Mouse (Mus musculus) hindbrain, postnatal 0 days (tissue): ENCODE measurements at regions not wholly inside any gene's neighbourhood (a gene's known extent, or its start where the extent isn't known, plus 50 kb on each side); places are given as distances from the start of the nearest gene placed in this dataset.

Source experiments
- ATAC-seq: fragments of 200-750 bp; cut with Nextera tagmentation; 2 replicates; pipeline ENCODE4 v1.8.0; 2017; ENCODE audit warnings: mild to moderate bottlenecking, moderate TSS enrichment, moderate library complexity
- DNase-seq: peaks from one replicate; pipeline ENCODE4 v3.0.0-alpha.2; 2015; ENCODE audit warnings: low spot score
- H3K27ac ChIP-seq: fragments of 300-500 bp; sonication (generic); 2 replicates; pipeline ENCODE4 v1.5.1; 2014; ENCODE audit warnings: mild to moderate bottlenecking
- H3K27me3 ChIP-seq: fragments of 300-500 bp; sonication (generic); 2 replicates; pipeline ENCODE4 v1.6.1; 2014; ENCODE audit warnings: low read length, mixed read lengths; ENCODE audit not compliant: insufficient read depth
- H3K36me3 ChIP-seq: fragments of 300-500 bp; sonication (generic); 2 replicates; pipeline ENCODE4 v1.6.1; 2014; ENCODE audit warnings: low read length, mixed read lengths; ENCODE audit not compliant: insufficient read depth
- H3K4me1 ChIP-seq: fragments of 300-500 bp; sonication (generic); 2 replicates; pipeline ENCODE4 v1.6.1; 2014; ENCODE audit warnings: antibody characterized with exemption, low read length, mixed read lengths; ENCODE audit not compliant: insufficient read depth
- H3K4me2 ChIP-seq: fragments of 300-500 bp; sonication (generic); 2 replicates; pipeline ENCODE4 v1.6.1; 2014; ENCODE audit warnings: low read depth, mild to moderate bottlenecking, low read length, moderate library complexity, mixed read lengths
- H3K4me3 ChIP-seq: fragments of 300-500 bp; sonication (generic); 2 replicates; pipeline ENCODE4 v1.5.1; 2014; ENCODE audit warnings: low read length
- H3K9ac ChIP-seq: fragments of 300-500 bp; sonication (generic); replicated peaks from 2 replicates; pipeline ENCODE4 v1.6.1; 2014; ENCODE audit warnings: mild to moderate bottlenecking, low read length, moderate library complexity, mixed read lengths
- H3K9me3 ChIP-seq: fragments of 300-500 bp; sonication (generic); 2 replicates; pipeline ENCODE4 v1.6.1; 2016; ENCODE audit warnings: low read length, mixed read lengths
- CTCF ChIP-seq: IDR thresholded peaks from 2 replicates; pipeline ENCODE4 v1.5.1; 2016; ENCODE audit warnings: antibody characterized with exemption, control low read depth, low read depth
- WGBS: fragments of 180-500 bp; shearing (Covaris S2); extraction: QIAGEN DNeasy Blood & Tissue Kit; methylation state at CpG from one replicate; pipeline ENCODE4 v1.1.7; 2014; 5-methylcytosine and 5-hydroxymethylcytosine counted together

DNA sequence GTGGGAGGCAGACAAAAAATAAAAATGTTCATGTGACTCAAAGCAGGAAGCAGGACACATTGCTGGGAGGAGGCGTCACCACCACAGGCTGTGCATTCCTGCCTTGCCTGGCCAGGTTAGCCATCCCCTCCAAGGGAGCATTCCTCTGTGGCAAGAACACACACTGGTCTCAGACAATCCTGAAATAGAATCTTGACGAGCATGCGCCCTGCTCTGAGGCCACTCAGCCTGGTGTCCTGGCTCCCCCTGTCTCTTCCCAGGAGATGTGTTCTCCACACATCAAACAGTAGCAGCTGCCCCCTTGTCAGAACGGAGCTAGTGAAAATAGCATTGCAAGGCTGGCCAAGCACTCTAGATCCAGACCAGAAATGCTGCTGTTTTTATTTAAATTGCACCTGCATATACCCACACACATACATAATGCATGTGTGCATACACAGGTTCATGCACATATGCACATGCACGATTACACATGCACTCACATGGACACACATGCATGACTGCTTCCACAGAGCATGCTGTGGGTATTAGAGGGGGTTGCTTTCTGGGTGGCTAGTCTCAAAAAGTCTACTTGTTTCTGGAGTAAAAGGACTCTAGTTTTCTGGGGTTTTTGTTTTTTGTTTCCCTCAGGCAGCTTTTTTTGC is 105.8 kb downstream of the Tomm20 start:
- DNase-seq, result peak; percentile 80
- peak; percentile 88 for ATAC-seq
- Histone ChIP-seq H3K9me3 (no peaks in the 10 kb centered on the region), H3K27ac (peak overlapping the region; percentile 84), H3K9ac (no peak overlapping the region), H3K4me2 (peak overlapping the region; percentile 17; the same call in 1 of the 2 replicates), H3K4me1 (peaks cover 17% of the 10 kb centered on the region), H3K36me3 (no peaks in the 10 kb centered on the region), H3K27me3 (no peaks in the 10 kb centered on the region), H3K4me3 (no peak overlapping the region)
- peak; percentile 77 for TF ChIP-seq CTCF
- 10% methylated on average over 5 of the region's 5 CpGs for WGBS

DNA sequence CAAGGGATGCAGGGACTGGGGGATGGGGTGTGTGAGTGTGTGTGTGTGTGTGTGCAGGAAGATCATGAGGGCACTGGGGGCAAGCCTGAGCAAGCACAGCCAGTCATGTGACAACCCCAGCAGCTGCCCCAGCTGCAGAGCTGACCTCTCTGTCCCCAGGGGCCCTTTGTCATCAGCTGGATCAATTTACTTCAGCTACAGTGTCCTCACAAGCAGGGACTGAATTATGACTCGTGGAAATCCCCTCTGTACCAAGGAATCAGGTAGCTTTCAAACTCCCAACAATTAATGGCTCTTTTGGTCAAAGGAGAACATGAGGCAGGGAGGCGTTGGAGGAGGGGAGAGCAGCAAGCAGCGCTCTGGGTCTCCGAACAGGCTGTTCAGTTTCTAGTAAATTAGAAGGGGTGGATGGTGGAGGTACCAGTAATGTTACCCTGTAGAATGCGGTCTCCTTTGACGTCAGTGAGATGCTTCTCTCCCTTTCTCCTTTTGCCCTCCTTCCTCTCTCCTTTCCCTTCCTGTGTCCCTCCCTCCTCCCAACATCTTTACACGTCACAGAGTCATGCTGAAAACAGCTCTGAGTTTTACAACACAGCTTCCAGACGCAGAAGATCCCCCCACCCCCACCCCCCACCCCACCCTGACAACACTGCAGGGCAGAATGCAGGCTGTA is 106.5 kb downstream of the Tomm20 start:
- no peaks in the 10 kb centered on the region for H3K9me3 ChIP-seq
- peaks cover 17% of the 10 kb centered on the region for H3K4me1 ChIP-seq
- H3K27me3 ChIP-seq, result no peaks in the 10 kb centered on the region
- H3K36me3 ChIP-seq, result no peaks in the 10 kb centered on the region
- peak; percentile 57 for DNase-seq
- peak; percentile 81 for ATAC-seq
- peak overlapping the region; percentile 84 for H3K27ac ChIP-seq
- TF ChIP-seq CTCF, result no peak
- 9% methylated on average over 8 of the region's 8 CpGs for WGBS
- H3K9ac ChIP-seq, result no peak overlapping the region
- peak overlapping the region; percentile 17; the same call in 1 of the 2 replicates for H3K4me2 ChIP-seq
- no peak overlapping the region for H3K4me3 ChIP-seq

DNA sequence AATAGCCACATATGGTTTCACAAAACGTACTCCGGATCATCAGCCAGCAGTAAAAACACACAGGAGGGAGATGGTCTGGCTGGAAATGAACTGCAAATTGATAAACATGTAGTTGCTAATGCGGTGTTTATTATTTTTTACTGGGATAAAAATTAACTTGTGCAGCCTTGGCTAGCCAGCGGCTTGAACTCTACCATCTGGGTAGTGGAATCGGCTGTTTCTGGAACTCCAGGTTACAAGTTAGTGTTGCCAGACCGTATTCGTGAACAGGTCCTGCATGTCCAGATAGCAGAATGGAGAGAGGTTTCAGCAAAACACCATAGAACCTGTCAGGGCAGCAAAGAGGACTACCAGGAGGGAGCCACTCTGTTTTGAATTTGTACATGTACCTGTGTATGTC is 107.4 kb downstream of the Tomm20 start:
- no peak overlapping the region for H3K9ac ChIP-seq
- no peak for TF ChIP-seq CTCF
- no peak for DNase-seq
- no peak overlapping the region for H3K4me3 ChIP-seq
- no peaks in the 10 kb centered on the region for H3K27me3 ChIP-seq
- ATAC-seq, result no peak
- H3K36me3 ChIP-seq, result no peaks in the 10 kb centered on the region
- WGBS, result 65% methylated on average over 7 of the region's 7 CpGs
- H3K27ac ChIP-seq, result peak overlapping the region; percentile 84; the same call in 1 of the 2 replicates
- H3K4me2 ChIP-seq, result no peak overlapping the region
- peaks cover 23% of the 10 kb centered on the region for H3K4me1 ChIP-seq
- H3K9me3 ChIP-seq, result no peaks in the 10 kb centered on the region

DNA sequence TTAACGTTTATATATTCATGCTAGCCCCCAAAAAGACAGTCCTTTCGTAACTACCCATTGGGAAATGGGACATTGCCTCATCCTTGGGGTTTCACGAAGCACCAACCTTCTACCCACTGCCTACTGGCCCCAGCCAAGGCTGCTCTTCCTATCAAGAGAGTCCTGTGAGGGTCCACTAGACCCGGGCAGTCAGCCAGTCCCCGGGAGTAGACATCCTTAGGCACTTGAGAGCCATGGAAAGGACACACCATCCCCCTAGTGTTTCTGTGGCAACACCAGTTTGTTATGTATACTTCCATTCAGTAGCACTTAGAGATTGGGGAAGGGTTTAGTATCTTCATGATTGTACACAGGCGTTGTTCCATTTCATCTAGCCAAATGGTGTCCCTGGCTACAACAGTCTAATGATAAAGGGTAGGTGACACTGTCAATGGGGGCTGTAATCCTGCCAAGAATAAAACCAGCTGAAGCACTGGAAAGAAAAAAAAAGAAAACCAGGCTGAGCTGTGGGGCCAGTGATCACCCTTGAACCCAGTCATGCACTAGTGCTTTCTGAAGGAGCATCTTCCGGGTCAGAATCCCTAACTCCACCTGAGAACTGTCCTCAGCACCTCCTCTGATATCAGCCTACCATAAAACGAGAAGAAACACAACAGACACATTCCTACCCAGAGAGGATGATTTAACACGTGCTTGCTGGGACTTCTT is 108.2 kb downstream of the Tomm20 start:
- Histone ChIP-seq H3K27ac (0 out of 2 replicates have a peak overlapping the region, but pooled peaks have one; percentile 48), H3K4me2 (no peak overlapping the region), H3K27me3 (no peaks in the 10 kb centered on the region), H3K9ac (no peak overlapping the region), H3K9me3 (no peaks in the 10 kb centered on the region), H3K4me1 (peaks cover 25% of the 10 kb centered on the region), H3K36me3 (no peaks in the 10 kb centered on the region), H3K4me3 (no peak overlapping the region)
- no peak for TF ChIP-seq CTCF
- ATAC-seq (peak; percentile 38; the same call in 1 of the 2 replicates), DNase-seq (peak; percentile 46)
- WGBS, result 67% methylated on average over 9 of the region's 9 CpGs

DNA sequence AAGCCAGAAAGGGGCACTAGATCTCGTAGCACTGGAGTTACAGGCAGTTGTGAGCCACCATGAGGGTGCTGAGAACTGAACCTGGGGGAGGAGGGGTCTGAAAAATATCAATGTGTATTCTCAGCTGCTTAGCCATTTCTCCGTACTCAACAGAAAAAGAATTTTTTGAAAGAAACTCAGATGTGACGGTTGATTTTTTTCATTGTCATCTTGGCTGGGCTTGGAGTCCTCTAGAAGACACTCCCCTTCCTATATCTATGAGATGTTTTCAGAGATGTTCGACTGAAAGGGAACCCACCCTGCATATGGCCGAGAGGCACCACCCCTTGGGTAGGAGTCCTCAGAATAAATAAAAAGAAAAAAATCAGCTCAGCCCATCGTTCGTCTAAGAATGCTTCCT is 110.1 kb downstream of the Tomm20 start:
- peaks cover 25% of the 10 kb centered on the region for H3K4me1 ChIP-seq
- H3K4me3 ChIP-seq, result no peak overlapping the region
- no peaks in the 10 kb centered on the region for H3K9me3 ChIP-seq
- DNase-seq (no peak), ATAC-seq (no peak)
- TF ChIP-seq CTCF, result no peak
- WGBS, result 78% methylated on average over 7 of the region's 7 CpGs
- no peak overlapping the region for H3K4me2 ChIP-seq
- no peak overlapping the region for H3K27ac ChIP-seq
- H3K27me3 ChIP-seq, result no peaks in the 10 kb centered on the region
- no peak overlapping the region for H3K9ac ChIP-seq
- no peaks in the 10 kb centered on the region for H3K36me3 ChIP-seq

DNA sequence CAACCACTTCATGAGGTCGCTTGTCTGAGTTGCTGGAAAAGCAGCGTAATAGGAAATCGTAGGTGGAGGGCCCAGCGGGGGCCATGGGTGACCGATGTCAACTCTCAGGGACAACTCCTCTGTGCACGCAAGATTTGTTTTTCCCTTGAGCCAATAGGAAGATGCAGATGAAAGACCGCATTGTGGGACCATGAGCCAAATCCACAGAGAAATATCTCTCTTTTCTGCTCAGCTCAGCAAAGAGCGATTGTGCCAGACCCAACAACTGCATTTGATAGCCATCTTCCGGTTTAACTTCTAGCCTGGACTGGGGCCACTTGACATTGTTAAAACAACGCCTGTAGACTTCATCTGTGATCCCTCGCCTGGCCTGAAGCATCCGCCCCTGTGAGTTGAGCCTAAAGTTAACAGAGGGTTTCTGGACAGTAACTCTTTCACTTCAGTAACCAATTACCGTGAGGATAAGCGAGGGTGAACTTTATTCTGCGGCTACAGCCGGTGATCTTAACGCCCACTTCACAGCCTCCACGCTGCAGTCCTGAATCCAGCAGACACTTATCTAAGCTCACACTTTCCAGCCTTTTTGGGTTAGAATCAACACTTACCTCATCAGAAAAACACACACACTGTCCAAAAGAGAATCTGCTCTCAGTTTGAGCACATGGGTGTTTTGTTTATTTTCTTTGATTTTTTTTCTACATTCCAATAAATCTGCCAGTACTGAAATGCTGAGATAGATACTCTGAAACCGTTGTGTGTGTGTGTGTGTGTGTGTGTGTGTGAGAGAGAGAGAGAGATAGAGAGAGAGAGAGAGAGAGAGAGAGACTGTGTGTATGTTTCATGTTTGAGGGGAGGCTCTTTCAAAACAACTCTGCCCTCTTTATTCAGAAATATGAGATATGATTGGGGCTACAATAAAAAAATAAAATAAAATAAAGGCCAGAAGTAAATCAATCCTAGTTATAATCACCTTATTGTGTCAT is 111.9 kb downstream of the Tomm20 start:
- H3K9ac ChIP-seq, result no peak overlapping the region
- no peak for DNase-seq
- no peaks in the 10 kb centered on the region for H3K27me3 ChIP-seq
- H3K27ac ChIP-seq, result peak overlapping the region; percentile 58; the same call in 1 of the 2 replicates
- H3K4me2 ChIP-seq, result no peak overlapping the region
- no peak for ATAC-seq
- no peaks in the 10 kb centered on the region for H3K9me3 ChIP-seq
- H3K36me3 ChIP-seq, result no peaks in the 10 kb centered on the region
- no peak overlapping the region for H3K4me3 ChIP-seq
- TF ChIP-seq CTCF, result no peak
- 54% methylated on average over 19 of the region's 19 CpGs for WGBS
- peaks cover 12% of the 10 kb centered on the region for H3K4me1 ChIP-seq
